Mouse (Mus musculus) B cell, adult 2 months (primary cell): Measurements from ENCODE around the gene Negr1.

Source experiments
- DNase-seq, 2 experiments: peaks; one replicate each; pipeline ENCODE4 v3.0.0; 2022

Negr1 gene

GRCm38 (mm10) chr3:157274143-157274542 lies 712.5 kb downstream of the Negr1 start:
- DNase-seq = no peak

- DNase-seq = no peak
Measured at GRCm38 (mm10) chr3:157279717-157280116, 718.1 kb downstream of the Negr1 start.

- DNase-seq = no peak
Measured at GRCm38 (mm10) chr3:157281259-157281658, 719.7 kb downstream of the Negr1 start.

- DNase-seq = no peak
Measured at GRCm38 (mm10) chr3:157291286-157291685, 729.7 kb downstream of the Negr1 start.

- no peak for DNase-seq
Measured at GRCm38 (mm10) chr3:157297216-157297615, 735.6 kb downstream of the Negr1 start.

- no peak for DNase-seq
Measured at GRCm38 (mm10) chr3:157303430-157304116, 742.0 kb downstream of the Negr1 start.

- DNase-seq = no peak
Measured at GRCm38 (mm10) chr3:157321081-157321573, 759.5 kb downstream of the Negr1 start.

GRCm38 (mm10) chr3:157321834-157322233 lies 760.2 kb downstream of the Negr1 start:
- no peak for DNase-seq

GRCm38 (mm10) chr3:157334169-157334568 lies 772.6 kb downstream of the Negr1 start:
- no peak for DNase-seq

- no peak for DNase-seq
Measured at GRCm38 (mm10) chr3:157349480-157349879, 787.9 kb downstream of the Negr1 start.

- DNase-seq = no peak
Measured at GRCm38 (mm10) chr3:157358905-157359304, 797.3 kb downstream of the Negr1 start.

- DNase-seq = no peak
Measured at GRCm38 (mm10) chr3:157359840-157360239, 798.2 kb downstream of the Negr1 start.
